Mouse (Mus musculus) testis, adult 2 months (tissue): Measurements from ENCODE around the gene Kcnc2. TPM values are rescaled to one million over a fixed set of nuclear protein-coding genes. Genes with fewer than 3 reads are reported as not detected.

Experiments used
- H3K27ac ChIP-seq: fragments of 200-500 bp; 2 replicates; pipeline ENCODE4 v1.5.1; 2012; ENCODE audit warnings: low read depth, low read length; ENCODE audit not compliant: control insufficient read depth, insufficient read depth
- H3K27me3 ChIP-seq: fragments of 200-500 bp; 2 replicates; pipeline ENCODE4 v1.6.1; 2012; ENCODE audit warnings: mild to moderate bottlenecking, low read length, moderate library complexity; ENCODE audit not compliant: control insufficient read depth, insufficient read depth
- H3K36me3 ChIP-seq: fragments of 200-500 bp; 2 replicates; pipeline ENCODE4 v1.6.1; 2012; ENCODE audit warnings: mild to moderate bottlenecking, low read length; ENCODE audit not compliant: control insufficient read depth, insufficient read depth
- H3K4me1 ChIP-seq: fragments of 200-500 bp; 2 replicates; pipeline ENCODE4 v1.6.1; 2012; ENCODE audit warnings: low read length; ENCODE audit not compliant: control insufficient read depth, insufficient read depth
- H3K4me3 ChIP-seq: fragments of 200-500 bp; 2 replicates; pipeline ENCODE4 v1.5.1; 2012; ENCODE audit warnings: low read depth, mild to moderate bottlenecking, low read length, moderate library complexity, mixed read lengths; ENCODE audit not compliant: control insufficient read depth
- CTCF ChIP-seq: fragments of 200-500 bp; IDR thresholded peaks from 2 replicates; pipeline ENCODE4 v1.5.1; 2012; ENCODE audit warnings: low read depth, mild to moderate bottlenecking, inconsistent platforms, low read length, moderate library complexity; ENCODE audit not compliant: control insufficient read depth, insufficient read depth, insufficient replicate concordance
- POLR2A ChIP-seq: fragments of 200-500 bp; IDR thresholded peaks from 2 replicates; pipeline ENCODE4 v1.6.1; 2012; ENCODE audit warnings: low read depth, mild to moderate bottlenecking, inconsistent platforms, low read length, moderate library complexity; ENCODE audit not compliant: control insufficient read depth
- polyA plus RNA-seq: library from polyadenylated mRNA; depleted of rRNA; stranded (reverse); fragments of >200 nt; gene quantifications from 2 replicates; pipeline ENCODE4 v1.2.3, GENCODE M21; 2012; rRNA removed

Kcnc2 gene
- polyA plus RNA-seq, 1 experiment = 2.2 TPM

- TF ChIP-seq POLR2A (no peak), CTCF (no peak)
- Histone ChIP-seq H3K4me1 (no peaks in the 10 kb centered on the region), H3K27ac (no peak overlapping the region), H3K27me3 (no peaks in the 10 kb centered on the region), H3K4me3 (no peak overlapping the region), H3K36me3 (no peaks in the 10 kb centered on the region)
Observed at GRCm38 (mm10) chr10:112488751-112489150, 217.8 kb downstream of the Kcnc2 start.

Other genes starting within 250 kb of the Kcnc2 start
- gene Glipr1l1, start 210.9 kb upstream of the Kcnc2 start, polyA plus RNA-seq = 70.8 and 96.4 TPM in 2 replicates
- gene Glipr1l2, start 187.8 kb upstream of the Kcnc2 start, polyA plus RNA-seq = 18.4 and 28.1 TPM in 2 replicates
- 20.0 and 24.9 TPM in 2 replicates for gene Glipr1l3, start 110.8 kb upstream of the Kcnc2 start, polyA plus RNA-seq
- 3.7 and 4.8 TPM in 2 replicates for gene Caps2, start 107.5 kb upstream of the Kcnc2 start, polyA plus RNA-seq